Mouse (Mus musculus) regulatory T cell (primary cell): ENCODE results near the gene Sptb.

ENCODE experiments used
- in situ Hi-C: fragments of 300-600 bp; cut with MboI, MseI; formaldehyde crosslinking; loops from one replicate; pipeline ENCODE4 v1.15.1; 2025; ENCODE audit warnings: high pct_unique_total_duplicates

The Sptb gene

DNA sequence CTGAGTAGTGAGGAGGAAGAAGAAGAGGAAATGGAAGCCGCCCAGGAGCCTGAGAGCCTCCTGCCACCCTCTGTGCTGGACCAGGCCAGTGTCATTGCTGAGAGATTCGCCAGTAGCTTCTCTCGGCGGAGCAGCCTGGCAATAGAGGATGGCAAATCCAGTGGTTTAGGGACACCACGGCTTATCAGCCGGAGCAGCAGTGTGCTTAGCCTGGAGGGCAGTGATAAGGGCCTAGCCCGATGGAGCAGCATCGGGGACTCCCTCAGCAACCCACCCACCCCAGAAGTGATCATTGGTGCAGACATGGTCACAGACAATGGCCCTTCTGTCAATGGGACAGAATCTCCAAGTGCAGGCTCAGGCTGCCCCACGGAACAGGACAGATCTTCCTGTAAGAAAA is 134.3 kb downstream of the Sptb start:
- in situ Hi-C loops: no loop called here

GRCm38 (mm10) chr12:76574815-76575214 is 135.5 kb downstream of the Sptb start:
- in situ Hi-C loops: no loop called here

DNA sequence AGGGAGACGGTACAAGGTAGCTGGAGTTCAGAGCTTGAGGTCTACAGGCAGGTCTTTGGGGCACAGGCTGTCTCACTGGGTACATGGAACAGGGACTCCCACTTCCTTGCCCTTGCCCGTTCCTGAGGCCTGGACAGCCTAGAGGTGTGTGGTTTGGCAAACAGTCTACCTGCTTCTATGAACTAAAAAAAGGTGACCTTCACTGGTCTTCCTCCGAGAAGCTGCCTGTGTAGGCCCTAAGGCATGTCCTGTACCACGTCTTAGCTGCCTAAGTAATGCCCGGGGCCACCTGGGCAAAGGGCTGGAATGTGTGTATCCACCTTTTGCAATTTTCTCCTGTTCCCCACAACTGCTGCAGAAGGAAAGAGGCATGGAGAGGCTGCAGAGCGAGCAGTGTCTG is 137.0 kb downstream of the Sptb start:
- in situ Hi-C loops: no loop called here

- in situ Hi-C loops: no loop called here
Observed at GRCm38 (mm10) chr12:76572261-76573251, 137.8 kb downstream of the Sptb start.

DNA sequence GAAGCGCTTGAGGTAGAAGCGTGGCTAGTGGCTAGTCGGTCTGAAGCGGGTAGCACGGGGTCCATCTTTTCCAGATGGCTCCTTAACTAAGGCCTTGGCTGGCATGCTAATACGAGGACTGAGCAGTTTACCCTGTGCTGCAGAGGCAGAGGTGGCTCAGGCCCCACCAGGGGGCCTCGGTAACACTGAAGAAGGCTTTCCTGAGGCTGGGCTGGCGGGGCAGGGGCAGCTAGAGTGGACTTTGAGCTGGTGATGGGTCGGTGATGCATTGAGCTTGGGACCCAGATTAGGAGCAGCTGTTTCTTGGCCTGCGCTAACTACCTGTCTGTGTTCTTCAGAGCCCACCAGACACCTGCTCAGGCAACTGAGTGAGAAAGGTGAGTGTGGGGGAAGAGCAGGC is 139.1 kb downstream of the Sptb start:
- in situ Hi-C loops: no loop called here

- in situ Hi-C loops: no loop called here
Observed at GRCm38 (mm10) chr12:76570221-76570940, 140.0 kb downstream of the Sptb start.

DNA sequence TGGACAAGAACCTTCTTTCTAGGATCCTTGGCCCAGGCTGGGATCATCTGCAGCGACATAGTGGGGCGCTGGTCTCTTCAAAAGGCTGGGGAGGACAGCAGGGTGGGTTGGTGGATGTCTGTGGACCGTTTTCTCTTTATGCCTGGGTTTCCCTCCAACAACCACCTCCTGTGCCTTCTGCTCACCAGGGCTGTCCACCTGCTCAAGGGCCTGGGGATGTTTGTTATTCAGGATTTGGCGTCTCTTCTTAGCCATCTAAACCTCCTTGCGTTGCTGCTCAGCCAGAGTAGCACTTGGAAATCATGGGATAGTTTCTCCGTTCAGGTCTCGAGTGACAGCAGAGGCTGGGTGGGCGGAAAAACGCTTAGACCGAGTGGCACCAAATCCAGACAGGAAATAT is 144.1 kb downstream of the Sptb start:
- in situ Hi-C loops: no loop called here

- in situ Hi-C loops: no loop called here
Observed at GRCm38 (mm10) chr12:76562196-76562595, 148.2 kb downstream of the Sptb start.

DNA sequence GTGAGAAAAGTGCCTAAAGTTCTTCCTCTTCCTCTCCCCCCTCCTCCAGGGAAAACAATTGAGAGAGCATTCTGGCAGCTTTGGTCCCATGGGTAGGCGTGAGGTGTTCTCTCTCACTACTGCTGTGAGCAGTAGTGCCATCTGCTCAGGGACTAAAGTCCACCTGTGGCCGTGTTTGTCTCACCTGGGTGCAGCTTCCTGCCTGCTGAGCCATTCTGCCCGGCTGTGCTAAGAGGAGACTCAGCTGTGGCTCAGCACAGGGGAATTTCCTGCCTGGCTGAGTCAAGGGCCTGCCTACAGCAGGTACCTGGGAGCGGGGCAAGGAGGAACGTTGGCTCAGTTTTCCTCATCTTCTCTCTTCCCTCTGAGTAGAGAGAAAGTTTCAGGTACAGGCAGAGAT is 152.1 kb downstream of the Sptb start:
- in situ Hi-C loops: no loop called here

GRCm38 (mm10) chr12:76556745-76557389 is 153.5 kb downstream of the Sptb start:
- in situ Hi-C loops: no loop called here

DNA sequence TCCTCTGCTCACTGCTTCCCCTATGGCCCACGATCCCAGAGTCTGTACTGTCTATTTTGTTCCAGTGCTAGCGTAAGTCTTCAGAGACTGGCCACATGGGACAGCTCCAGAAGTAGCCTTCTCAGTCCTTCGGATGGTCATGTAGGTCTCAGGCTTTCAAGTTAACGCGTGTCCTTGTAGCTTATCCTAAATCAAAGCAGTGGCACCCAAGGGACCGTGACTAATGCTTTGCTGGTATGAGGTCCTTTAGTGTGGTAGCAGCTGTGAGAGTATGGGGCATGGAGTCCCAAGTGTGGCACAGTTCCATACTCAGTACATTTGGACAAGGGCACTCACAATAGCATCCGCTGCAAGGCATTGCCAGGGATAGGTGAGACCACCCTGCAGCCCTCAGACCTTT is 154.2 kb downstream of the Sptb start:
- in situ Hi-C loops: no loop called here

- in situ Hi-C loops: no loop called here
Observed at GRCm38 (mm10) chr12:76554871-76555386, 155.4 kb downstream of the Sptb start.

- in situ Hi-C loops: no loop called here
Observed at GRCm38 (mm10) chr12:76554392-76554791, 156.0 kb downstream of the Sptb start.

DNA sequence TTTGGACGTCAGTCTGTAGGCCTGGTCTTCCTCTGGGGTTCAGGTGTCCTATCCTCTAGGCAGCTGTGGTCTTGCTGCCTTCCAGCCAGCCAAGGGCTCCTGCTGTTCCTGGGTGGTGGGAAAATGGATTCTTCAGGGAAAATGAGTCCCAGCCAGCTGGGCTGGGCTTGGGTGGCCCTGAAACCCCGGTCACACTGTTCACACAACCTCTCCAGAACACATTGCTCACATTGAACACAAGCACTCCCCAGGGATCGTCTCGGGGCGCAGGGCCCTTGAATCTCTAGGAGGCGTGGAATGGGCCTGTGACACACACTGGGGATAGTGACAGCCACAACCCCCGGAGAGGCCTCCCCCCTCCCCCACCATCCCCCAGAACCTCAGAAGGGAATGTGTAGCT is 156.4 kb downstream of the Sptb start:
- in situ Hi-C loops: no loop called here

GRCm38 (mm10) chr12:76552958-76553357 is 157.4 kb downstream of the Sptb start:
- in situ Hi-C loops: no loop called here

DNA sequence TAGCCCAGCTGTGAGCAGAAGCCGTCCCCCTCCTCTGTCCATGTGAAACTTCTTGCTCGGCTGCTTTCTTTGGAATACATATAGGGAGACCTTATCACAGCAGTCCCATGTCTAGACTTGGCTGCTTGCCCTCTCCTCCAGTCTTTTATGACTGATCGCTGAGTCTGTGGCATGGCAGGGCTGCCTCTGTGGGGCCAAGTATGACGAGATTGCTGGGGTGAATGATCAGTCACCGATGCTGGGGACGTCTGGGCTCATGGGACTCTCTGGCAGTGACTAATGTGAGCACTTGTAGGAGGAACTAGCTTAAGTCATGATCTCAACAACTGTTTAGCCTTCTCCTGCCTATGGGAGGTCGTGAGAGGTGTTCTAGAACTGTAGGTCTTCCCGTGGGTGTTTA is 158.0 kb downstream of the Sptb start:
- in situ Hi-C loops: no loop called here

DNA sequence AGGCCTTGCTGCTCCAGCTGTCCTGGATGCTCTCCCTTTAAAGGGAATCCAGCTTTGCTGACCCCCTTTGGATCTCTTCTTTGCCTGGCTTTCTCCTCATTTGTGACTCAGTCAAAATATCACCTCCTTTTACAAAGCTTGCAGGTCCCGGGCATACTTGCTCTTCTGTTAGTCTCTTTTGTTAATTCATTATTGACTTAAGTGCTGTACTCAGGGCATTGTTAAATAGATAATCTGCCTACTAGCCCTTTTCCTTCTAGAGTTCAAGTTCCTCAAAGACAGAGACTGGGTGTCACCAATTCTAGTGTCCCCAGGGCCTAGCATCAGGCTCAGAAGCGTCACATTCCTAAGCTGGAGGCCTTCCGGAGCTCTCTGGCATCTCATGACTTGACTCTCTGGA is 161.1 kb downstream of the Sptb start:
- in situ Hi-C loops: no loop called here

GRCm38 (mm10) chr12:76548082-76548423 is 162.3 kb downstream of the Sptb start:
- in situ Hi-C loops: no loop called here

- in situ Hi-C loops: no loop called here
Observed at GRCm38 (mm10) chr12:76547409-76548081, 162.8 kb downstream of the Sptb start.

DNA sequence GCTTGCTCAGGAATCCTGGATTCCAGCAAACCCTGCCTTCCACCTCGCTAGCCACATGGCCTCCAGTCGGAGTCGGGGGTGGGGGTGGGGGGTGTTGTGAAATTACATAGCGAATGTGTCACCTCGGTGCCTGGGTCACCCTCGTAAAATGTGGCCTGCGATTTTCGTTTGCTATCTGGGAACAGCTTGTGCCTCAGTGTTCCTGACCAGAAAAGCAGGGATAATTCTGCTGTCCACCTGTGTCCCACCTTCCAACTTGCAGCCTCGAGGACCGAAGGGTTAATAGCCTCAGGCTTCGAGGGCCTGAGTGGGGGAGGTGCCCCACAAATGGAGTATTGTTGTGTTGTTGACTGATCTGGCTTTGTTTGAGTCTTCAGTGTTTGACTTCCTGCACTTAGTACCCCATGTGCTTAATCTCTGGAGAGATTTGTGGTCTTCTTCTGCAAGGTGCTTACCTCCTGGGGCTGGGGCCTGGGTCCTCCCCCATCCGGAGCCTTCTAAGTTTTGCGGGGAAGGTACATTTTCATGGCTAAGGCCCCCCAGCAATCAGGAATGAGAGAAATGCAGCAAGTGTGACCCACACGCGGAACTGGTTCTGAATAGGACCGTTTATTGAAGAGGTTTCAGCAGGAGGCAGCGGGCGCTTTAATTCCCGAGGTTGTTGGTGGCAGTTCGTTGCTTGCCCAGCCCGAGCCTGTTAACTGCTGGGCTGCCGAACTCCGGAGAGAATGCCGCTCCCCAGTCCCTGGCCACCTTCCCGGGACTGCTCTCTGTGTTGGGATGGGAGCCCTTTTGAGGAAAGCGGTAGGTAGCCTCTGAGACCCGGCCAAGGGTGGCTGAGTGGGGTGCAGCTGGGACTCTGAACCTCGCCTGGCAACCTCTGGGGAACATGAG is 163.7 kb downstream of the Sptb start:
- in situ Hi-C loops: no loop called here
